Mouse (Mus musculus) CH12.LX (cell line): ENCODE results near the gene Map3k12. TPM values are rescaled to one million over a fixed set of nuclear protein-coding genes. Genes with fewer than 3 reads are reported as not detected.

Source experiments
- DNase-seq: peaks from one replicate; pipeline ENCODE4 v3.0.0-alpha.2; 2013; ENCODE audit errors: extremely low read depth
- H3K27ac ChIP-seq: 2 replicates; pipeline ENCODE4 v1.5.1; 2012; ENCODE audit warnings: low read depth, mild to moderate bottlenecking, control low read depth, moderate library complexity; ENCODE audit not compliant: insufficient read depth
- H3K27me3 ChIP-seq: replicated peaks from 2 replicates; pipeline ENCODE3; 2012; ENCODE audit warnings: inconsistent platforms
- H3K36me3 ChIP-seq, 2 experiments: replicated peaks in 1 of 2; 2 replicates each; pipeline versions ENCODE3 to v1.6.1; 2012; ENCODE audit warnings: inconsistent platforms in 1 of 2, low read length in 1 of 2, mild to moderate bottlenecking in 1 of 2, mixed read lengths in 1 of 2, moderate library complexity in 1 of 2; ENCODE audit not compliant: control insufficient read depth in 1 of 2, insufficient read depth in 1 of 2
- H3K4me1 ChIP-seq, 2 experiments: 2 replicates each; pipeline ENCODE4 v1.6.1; 2012; ENCODE audit warnings: inconsistent platforms in 1 of 2, moderate library complexity in 1 of 2; ENCODE audit not compliant: insufficient read depth in 2 of 2, control insufficient read depth in 1 of 2
- H3K4me2 ChIP-seq: 2 replicates; pipeline ENCODE4 v1.6.1; 2012; ENCODE audit warnings: low read depth, mild to moderate bottlenecking, control low read depth; ENCODE audit not compliant: poor library complexity, insufficient read depth, severe bottlenecking
- H3K4me3 ChIP-seq, 3 experiments: fragments of 150-350 bp in 1 of 3; sonication (generic) in 1 of 3; replicated peaks in 1 of 3; 2 replicates each; pipeline versions ENCODE3 to v1.5.1; 2011 to 2012; ENCODE audit warnings: low read depth in 2 of 3, low read length in 2 of 3, mild to moderate bottlenecking in 2 of 3, moderate library complexity in 2 of 3, control low read depth in 1 of 3, improper control_type of control experiment in 1 of 3, inconsistent platforms in 1 of 3, mixed read lengths in 1 of 3; ENCODE audit not compliant: poor library complexity in 1 of 3
- H3K79me2 ChIP-seq: replicated peaks from 2 replicates; pipeline ENCODE4 v1.6.1; 2012; ENCODE audit warnings: mild to moderate bottlenecking, moderate library complexity; ENCODE audit not compliant: control insufficient read depth, poor library complexity, insufficient read depth, severe bottlenecking; ENCODE audit errors: extremely low read depth
- H3K9ac ChIP-seq: 2 replicates; pipeline ENCODE4 v1.6.1; 2012; ENCODE audit warnings: low read depth, mild to moderate bottlenecking, control low read depth, moderate library complexity; ENCODE audit not compliant: insufficient read depth
- H3K9me3 ChIP-seq: replicated peaks from 2 replicates; pipeline ENCODE3; 2012; ENCODE audit warnings: low read length, inconsistent platforms, mixed read lengths
- BHLHE40 ChIP-seq: IDR thresholded peaks from 2 replicates; pipeline ENCODE4 v1.6.1; 2011; ENCODE audit warnings: mild to moderate bottlenecking, low read depth, low read length, improper control_type of control experiment
- CHD2 ChIP-seq: IDR thresholded peaks from 2 replicates; pipeline ENCODE4 v1.6.1; 2011; ENCODE audit warnings: low read length, improper control_type of control experiment
- CTCF ChIP-seq, 2 experiments: IDR thresholded peaks in 1 of 2; conservative IDR thresholded peaks in 1 of 2; 2 replicates each; pipeline ENCODE4 v1.5.1; 2011 to 2012; ENCODE audit warnings: low read depth in 2 of 2, low read length in 2 of 2, improper control_type of control experiment in 1 of 2, inconsistent platforms in 1 of 2, mild to moderate bottlenecking in 1 of 2, moderate library complexity in 1 of 2
- E2F4 ChIP-seq: IDR thresholded peaks from 2 replicates; pipeline ENCODE4 v1.6.1; 2011; ENCODE audit warnings: low read depth, low read length, improper control_type of control experiment; ENCODE audit not compliant: insufficient replicate concordance
- ELF1 ChIP-seq: IDR thresholded peaks from 2 replicates; pipeline ENCODE4 v1.6.1; 2014; ENCODE audit warnings: low read depth, mild to moderate bottlenecking, inconsistent platforms, low read length, improper control_type of control experiment
- EP300 ChIP-seq: IDR thresholded peaks from 2 replicates; pipeline ENCODE4 v1.6.1; 2011; ENCODE audit warnings: low read length, improper control_type of control experiment
- ETS1 ChIP-seq: conservative IDR thresholded peaks from 2 replicates; pipeline ENCODE4 v1.6.1; 2012; ENCODE audit warnings: low read depth, mild to moderate bottlenecking, inconsistent platforms, low read length, improper control_type of control experiment, moderate library complexity
- GABPA ChIP-seq: IDR thresholded peaks from 2 replicates; pipeline ENCODE4 v1.6.1; 2012; ENCODE audit warnings: low read depth, low read length, improper control_type of control experiment, inconsistent platforms; ENCODE audit not compliant: insufficient replicate concordance
- HCFC1 ChIP-seq: IDR thresholded peaks from 2 replicates; pipeline ENCODE4 v1.6.1; 2012; ENCODE audit warnings: low read depth, mild to moderate bottlenecking, inconsistent platforms, low read length, improper control_type of control experiment
- IRF4 ChIP-seq: IDR thresholded peaks from 2 replicates; pipeline ENCODE4 v1.6.1; 2014; ENCODE audit warnings: low read depth, mild to moderate bottlenecking, inconsistent platforms, low read length, improper control_type of control experiment
- JUND ChIP-seq: conservative IDR thresholded peaks from 2 replicates; pipeline ENCODE4 v1.6.1; 2011; ENCODE audit warnings: low read depth, low read length, improper control_type of control experiment
- KAT2A ChIP-seq: IDR thresholded peaks from 2 replicates; pipeline ENCODE4 v1.6.1; 2012; ENCODE audit warnings: low read length, improper control_type of control experiment, inconsistent platforms; ENCODE audit not compliant: insufficient replicate concordance
- MAZ ChIP-seq: IDR thresholded peaks from 2 replicates; pipeline ENCODE4 v1.6.1; 2012; ENCODE audit warnings: low read depth, mild to moderate bottlenecking, inconsistent platforms, low read length, improper control_type of control experiment, moderate library complexity
- MEF2A ChIP-seq: IDR thresholded peaks from 2 replicates; pipeline ENCODE4 v1.6.1; 2014; ENCODE audit warnings: low read depth, mild to moderate bottlenecking, inconsistent platforms, low read length, improper control_type of control experiment, borderline replicate concordance
- MYC ChIP-seq: IDR thresholded peaks from 2 replicates; pipeline ENCODE4 v1.6.1; 2011; ENCODE audit warnings: low read depth, mild to moderate bottlenecking, improper control_type of control experiment, low read length
- NELFE ChIP-seq: IDR thresholded peaks from 2 replicates; pipeline ENCODE4 v1.6.1; 2011; ENCODE audit warnings: low read depth, low read length, improper control_type of control experiment
- NRF1 ChIP-seq: IDR thresholded peaks from 2 replicates; pipeline ENCODE4 v1.6.1; 2014; ENCODE audit warnings: low read depth, mild to moderate bottlenecking, inconsistent platforms, low read length, improper control_type of control experiment, moderate library complexity
- POLR2A ChIP-seq: IDR thresholded peaks from 2 replicates; pipeline ENCODE4 v1.6.1; 2011; ENCODE audit warnings: low read depth, mild to moderate bottlenecking, improper control_type of control experiment, low read length
- SMC3 ChIP-seq: IDR thresholded peaks from 2 replicates; pipeline ENCODE4 v1.6.1; 2011; ENCODE audit warnings: low read depth, low read length, improper control_type of control experiment
- TBP ChIP-seq: conservative IDR thresholded peaks from 2 replicates; pipeline ENCODE4 v1.6.1; 2011; ENCODE audit warnings: low read depth, low read length, improper control_type of control experiment
- TCF12 ChIP-seq: IDR thresholded peaks from 2 replicates; pipeline ENCODE4 v1.6.1; 2014; ENCODE audit warnings: low read depth, mild to moderate bottlenecking, inconsistent platforms, low read length, improper control_type of control experiment
- USF2 ChIP-seq: conservative IDR thresholded peaks from 2 replicates; pipeline ENCODE4 v1.6.1; 2011; ENCODE audit warnings: low read depth, low read length, improper control_type of control experiment
- ZKSCAN1 ChIP-seq: IDR thresholded peaks from 2 replicates; pipeline ENCODE4 v1.6.1; 2012; ENCODE audit warnings: low read depth, inconsistent platforms, low read length, improper control_type of control experiment, borderline replicate concordance
- ZMIZ1 ChIP-seq: IDR thresholded peaks from 2 replicates; pipeline ENCODE4 v1.6.1; 2012; ENCODE audit warnings: low read depth, mild to moderate bottlenecking, inconsistent platforms, low read length, improper control_type of control experiment
- dilution Hi-C: fragments of 300-500 bp; cut with MboI; formaldehyde crosslinking; loops from 2 replicates; pipeline ENCODE4 v1.14.3; 2020; ENCODE audit warnings: low sequenced_read_pairs; ENCODE audit not compliant: extremely low pct_unique_long_range_greater_than_20kb, extremely low pct_ligation_motif_present
- in situ Hi-C: fragments of 300-500 bp; cut with MboI; formaldehyde crosslinking; loops from 3 replicates; pipeline ENCODE4 v1.14.3; 2019; ENCODE audit warnings: low sequenced_read_pairs, low pct_ligation_motif_present, low pct_unique_long_range_greater_than_20kb, mixed read lengths
- polyA plus RNA-seq: library from polyadenylated mRNA; unstranded; fragments of >175 nt; gene quantifications from 2 replicates; pipeline ENCODE4 v1.2.1, GENCODE M21; 2012; ENCODE audit warnings: low read depth; ENCODE audit not compliant: insufficient read length
- total RNA-seq, 2 experiments: library from RNA; depleted of rRNA; stranded (reverse); fragments of 300-350 nt in 1 of 2; fragments of >200 nt in 1 of 2; gene quantifications; 2 replicates each; pipeline ENCODE4 v1.2.3; 2012 to 2014

Gene Map3k12
- total and polyA plus RNA-seq, 3 experiments: 1.5 to 3.0 (median 2.3) TPM

GRCm38 (mm10) chr15:102470605-102471294 lies 46.1 kb downstream of the Map3k12 start (continued):
- TF ChIP-seq NELFE (no peak), KAT2A (peak; percentile 79; the same call in 1 of the 2 replicates), SMC3 (no peak), TCF12 (no peak), ZKSCAN1 (peak; percentile 66; the same call in 1 of the 2 replicates), MAZ (peak; percentile 95)

- no peak for TF ChIP-seq E2F4
- TF ChIP-seq ZKSCAN1: no peak
- peak; percentile 87 for TF ChIP-seq TBP
- TF ChIP-seq IRF4: peak; percentile 75
- TF ChIP-seq MEF2A: peak; percentile 88; the same call in 1 of the 2 replicates
- no peak for TF ChIP-seq EP300
- peak; percentile 89 for TF ChIP-seq ELF1
- TF ChIP-seq HCFC1: peak; percentile 92
- TF ChIP-seq SMC3: no peak
- TF ChIP-seq ETS1: peak; percentile 65
- peak; percentile 94; the same call in 1 of the 2 replicates for TF ChIP-seq KAT2A
- peak; percentile 66; the same call in 1 of the 2 replicates for TF ChIP-seq MYC
- no peak for TF ChIP-seq ZMIZ1
- TF ChIP-seq BHLHE40: no peak
- TF ChIP-seq CTCF (conservative IDR thresholded peaks at IDR 0.05 in 1 of 2, IDR thresholded peaks at IDR 0.05 in 1 of 2; ENCODE audit: low read depth in 2 of 2, low read length in 2 of 2): peak; percentile 64 to 84
- peak; percentile 91 for TF ChIP-seq TCF12
- TF ChIP-seq CHD2: peak; percentile 82
- peak; percentile 73 for TF ChIP-seq POLR2A
- no peak for TF ChIP-seq USF2
- TF ChIP-seq NRF1: peak; percentile 65
- peak; percentile 95 for TF ChIP-seq GABPA
- no peak for TF ChIP-seq JUND
- H3K4me1 ChIP-seq: peaks cover 3 to 26% of the 10 kb centered on the region in 2 experiments
- H3K27me3 ChIP-seq: no peaks in the 10 kb centered on the region
- DNase-seq: peak; percentile 98
- peaks cover 45% of the 10 kb centered on the region for H3K79me2 ChIP-seq
- H3K4me2 ChIP-seq: peak within 1 kb of the TSS; percentile 45; the same call in 1 of the 2 replicates
- H3K9me3 ChIP-seq: peaks cover 5% of the 10 kb centered on the region
- peak within 1 kb of the TSS; percentile 82 to 96 (median 93) for H3K4me3 ChIP-seq
- peak within 1 kb of the TSS; percentile 87 for H3K27ac ChIP-seq
- peaks cover 17 to 61% of the 10 kb centered on the region in 2 experiments for H3K36me3 ChIP-seq
- H3K9ac ChIP-seq: peak within 1 kb of the TSS; percentile 100
- dilution Hi-C loops: no loop called here
- in situ Hi-C loops: no loop called here
Measured at GRCm38 (mm10) chr15:102470183-102470604, 46.7 kb downstream of the Map3k12 start, which contains the start of gene Pcbp2. Gene Pcbp2, plus strand, starts transcription at chr15:102470539.
